Mouse (Mus musculus) retina, adult 2 months (tissue): ENCODE measurements at regions not wholly inside any gene's neighbourhood (a gene's known extent, or its start where the extent isn't known, plus 50 kb on each side); places are given as distances from the start of the nearest gene placed in this dataset.

Source experiments
- DNase-seq: peaks from one replicate; pipeline ENCODE4 v3.0.0-alpha.2; 2012; ENCODE audit warnings: low read depth, low spot score

DNA sequence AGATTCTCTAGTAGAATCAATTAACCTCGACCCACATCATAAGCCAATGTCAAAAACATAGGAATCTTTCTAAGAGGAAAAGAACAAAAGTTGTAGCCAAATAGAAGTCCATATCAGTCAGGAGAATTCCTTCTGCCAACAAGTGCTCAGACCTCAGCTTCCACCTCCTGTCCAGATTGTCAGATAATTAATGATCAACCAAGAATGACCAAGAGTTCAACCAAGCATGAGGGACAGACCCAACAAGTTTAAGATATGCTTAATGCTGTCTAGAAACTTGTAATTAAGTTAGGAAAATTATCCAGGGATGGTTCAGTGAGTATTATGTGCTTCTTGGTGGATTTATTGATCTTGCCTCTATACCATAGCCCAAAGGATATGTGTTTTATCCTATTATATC, 238.6 kb downstream of the Nedd1 start:
- DNase-seq: no peak

DNA sequence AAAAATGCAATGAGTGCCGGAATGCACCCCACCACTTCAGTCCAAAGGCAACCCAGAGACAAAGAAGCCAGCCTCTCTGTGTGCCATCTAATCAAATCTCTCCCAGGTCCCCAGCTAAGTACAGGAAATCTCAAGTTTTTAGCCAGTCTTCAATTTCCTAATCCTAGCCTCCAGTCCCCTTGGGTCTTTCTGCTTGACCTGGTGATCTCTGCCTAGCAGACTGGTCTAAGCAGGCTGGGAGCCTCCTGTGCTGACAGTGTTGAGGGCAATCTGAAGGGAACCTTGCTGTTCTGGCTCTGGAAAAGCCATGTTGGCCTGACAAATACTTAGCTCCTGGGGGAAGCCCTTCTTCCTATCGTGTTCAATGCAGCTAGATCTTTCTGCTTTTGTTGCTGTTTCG, 248.9 kb downstream of the Nedd1 start:
- no peak for DNase-seq

DNA sequence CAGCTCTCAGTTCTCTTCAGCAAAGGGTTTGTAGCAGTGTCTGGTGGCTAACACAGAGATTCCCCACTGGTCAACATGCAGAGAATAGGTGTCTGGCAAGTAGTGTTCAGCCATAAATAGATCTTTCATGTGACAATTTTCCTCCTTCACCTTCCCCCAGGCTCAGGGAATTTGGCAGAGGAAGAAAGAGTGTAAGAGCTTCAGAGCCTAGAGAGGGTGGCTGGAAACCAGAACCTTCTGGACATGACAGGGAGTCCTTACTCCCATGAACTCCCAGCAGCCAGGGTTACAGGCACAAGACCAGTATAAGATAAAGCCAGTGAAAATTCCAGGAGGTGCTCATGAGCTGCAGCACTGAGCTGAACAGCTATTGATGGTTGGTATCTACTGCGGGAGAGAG, 251.1 kb downstream of the Nedd1 start:
- DNase-seq: no peak

DNA sequence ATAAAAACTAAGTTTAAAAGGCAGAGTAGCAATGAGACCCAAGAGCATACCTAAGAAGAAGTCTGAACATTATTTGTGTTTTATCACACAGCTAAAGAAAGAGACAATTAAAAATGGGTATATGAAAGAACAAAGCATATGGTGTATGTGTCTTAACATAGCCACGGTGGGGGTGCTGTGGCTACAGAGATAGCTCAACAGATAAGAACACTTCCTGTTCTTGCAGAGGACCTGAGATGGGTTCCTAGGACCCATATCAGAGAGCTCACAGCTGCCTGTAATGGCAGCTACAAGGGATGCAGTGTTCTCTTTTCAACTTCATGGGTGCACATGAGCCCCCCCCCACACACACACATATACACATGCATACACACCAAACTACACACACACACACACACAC, 267.0 kb downstream of the Nedd1 start:
- no peak for DNase-seq

DNA sequence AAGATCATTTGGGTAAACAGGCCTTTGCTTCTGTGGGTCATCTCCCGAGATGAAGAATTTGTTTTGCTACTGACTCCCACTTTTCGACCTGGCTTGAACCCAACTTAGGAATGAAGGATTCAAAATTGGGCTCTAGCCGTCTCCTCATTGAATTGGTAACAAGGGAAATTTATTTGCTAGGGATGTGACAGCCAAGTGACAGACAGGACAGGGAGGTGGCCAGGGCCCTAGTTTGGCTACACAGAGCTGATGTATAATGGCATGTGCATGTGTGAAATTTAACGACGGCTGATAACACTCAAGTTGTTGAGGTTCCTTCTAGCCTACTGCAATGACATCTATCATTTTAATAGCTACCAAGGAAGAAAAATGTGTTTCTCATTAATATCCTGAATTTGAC, 268.7 kb downstream of the Nedd1 start:
- DNase-seq: no peak

DNA sequence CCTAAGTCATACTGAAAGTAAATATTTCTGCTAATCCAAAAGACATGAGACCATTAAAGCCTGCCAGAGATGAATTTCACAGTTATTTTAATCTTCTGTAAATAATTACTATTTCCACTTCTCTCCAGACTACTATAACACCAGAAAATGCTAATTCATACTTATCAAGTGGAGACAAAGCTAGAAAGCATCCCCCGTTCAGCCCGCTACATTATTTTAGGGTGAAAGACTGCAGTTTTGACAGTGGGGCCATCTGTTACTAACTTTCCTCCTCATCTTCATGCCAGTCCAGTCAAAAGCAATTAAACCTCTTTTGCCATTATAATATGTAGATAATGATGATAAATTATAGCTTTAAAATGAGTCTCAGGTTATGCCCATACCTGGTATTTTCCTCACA, 276.3 kb downstream of the Nedd1 start:
- DNase-seq: no peak

DNA sequence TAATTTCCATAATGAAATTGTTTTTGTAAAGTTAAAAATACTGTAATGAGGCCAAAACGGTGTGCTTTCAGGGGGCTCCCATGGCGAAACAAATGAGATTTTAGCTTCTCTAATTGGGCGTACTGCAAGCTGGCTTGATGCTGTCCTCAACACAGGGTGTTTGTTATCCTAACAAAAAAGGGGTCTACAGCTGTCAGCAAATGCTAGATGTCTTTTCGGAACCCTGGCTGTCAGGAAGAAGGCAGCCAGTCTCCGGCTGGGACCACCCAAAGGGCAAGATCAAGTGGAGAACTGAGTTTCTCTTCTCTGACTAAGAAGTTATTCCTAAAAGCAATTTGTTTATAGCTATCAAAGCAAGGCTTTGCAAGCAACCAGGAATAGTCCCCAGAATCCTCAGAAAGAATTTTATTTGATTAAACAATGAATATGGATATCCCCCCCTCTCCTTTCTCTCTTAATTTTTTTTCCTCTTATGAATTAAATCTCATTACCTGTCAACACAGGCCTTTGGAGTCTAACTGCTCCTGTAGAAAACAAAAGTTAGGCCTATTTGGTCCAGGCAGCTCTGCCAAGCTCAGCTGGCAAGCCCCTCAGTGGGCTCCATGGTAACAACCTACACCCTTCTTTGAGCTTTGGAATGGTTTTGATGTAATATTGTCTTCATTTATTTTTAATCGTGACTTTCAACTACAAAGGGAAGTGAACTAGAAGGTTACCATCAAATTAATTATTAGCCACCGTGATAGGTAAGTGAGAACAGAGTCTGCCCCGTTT, 283.4 kb downstream of the Nedd1 start:
- DNase-seq: no peak

DNA sequence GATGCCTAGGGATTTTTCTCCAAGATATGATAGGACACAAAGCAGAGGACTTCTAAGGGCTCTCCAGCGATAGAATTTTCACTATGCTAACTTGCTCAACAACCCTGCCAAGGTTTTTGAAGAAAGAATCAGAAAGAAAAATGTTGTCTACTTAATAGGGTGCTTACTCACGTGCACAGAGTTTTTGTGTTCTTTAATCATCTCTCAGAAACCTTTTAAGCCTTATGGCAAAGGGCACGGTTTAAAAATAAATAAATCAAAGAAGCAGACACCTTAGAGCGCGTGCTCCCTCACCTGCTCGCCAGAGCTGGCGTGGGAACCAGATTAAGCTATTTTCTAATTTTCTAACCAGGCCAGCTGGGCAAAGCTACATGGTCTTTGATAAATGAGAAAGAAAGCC, 293.0 kb downstream of the Nedd1 start:
- DNase-seq: no peak

DNA sequence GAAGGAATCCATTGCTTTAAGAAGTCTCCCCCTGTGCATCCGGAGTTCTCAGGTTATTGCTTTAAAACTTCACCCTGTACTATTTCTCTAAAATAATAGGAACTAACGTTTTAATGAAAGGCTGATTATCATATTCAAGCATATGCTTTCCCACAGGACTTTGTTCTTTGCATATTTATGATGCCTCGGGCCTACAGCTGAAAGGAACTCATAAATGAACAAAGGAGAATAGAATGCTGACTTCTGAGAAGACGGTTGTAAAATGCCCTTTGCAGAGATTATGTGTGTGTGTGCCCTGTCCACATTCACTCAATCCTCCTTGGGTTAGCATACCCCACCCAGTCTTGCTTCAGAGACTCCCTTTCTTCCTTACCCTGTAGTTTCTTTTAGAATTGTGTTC, 294.2 kb downstream of the Nedd1 start:
- no peak for DNase-seq

DNA sequence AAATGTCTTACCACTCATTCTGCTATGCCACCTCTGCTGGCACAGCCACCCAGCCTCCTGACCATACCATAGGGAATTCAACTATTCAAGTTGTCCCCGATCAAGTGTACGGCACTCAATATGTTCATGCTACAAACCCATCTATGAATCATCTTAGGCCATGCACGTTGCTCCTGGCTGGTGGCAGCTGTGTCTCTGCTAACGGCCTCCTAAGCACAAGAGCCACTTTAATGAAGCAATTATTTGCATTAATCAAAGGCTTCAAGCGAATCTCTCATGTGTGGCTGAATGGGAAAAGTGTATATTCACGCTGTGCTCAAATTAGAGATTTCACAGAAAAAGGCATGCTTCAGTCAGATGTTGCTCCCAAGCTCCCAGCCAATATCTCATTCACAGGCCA, 295.8 kb downstream of the Nedd1 start:
- DNase-seq: no peak

DNA sequence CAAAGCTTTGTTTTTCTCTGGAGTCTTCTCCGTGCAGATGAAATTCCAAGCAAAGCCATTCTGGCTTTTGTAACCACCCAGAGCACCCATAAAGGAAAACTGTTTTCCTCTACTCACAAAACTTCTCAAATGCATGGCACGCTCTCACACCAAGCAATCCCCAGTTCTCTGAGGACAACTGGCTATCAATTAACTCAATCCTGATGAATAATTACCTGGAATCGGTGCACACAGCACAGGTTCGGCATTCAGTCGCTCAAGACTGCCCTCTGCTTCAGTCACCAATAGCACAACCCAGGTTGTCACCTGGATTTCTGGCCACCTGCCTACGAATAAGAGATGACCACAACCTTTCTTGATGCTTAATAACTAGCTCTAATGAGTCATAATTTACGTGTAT, 309.5 kb downstream of the Nedd1 start:
- DNase-seq: no peak

DNA sequence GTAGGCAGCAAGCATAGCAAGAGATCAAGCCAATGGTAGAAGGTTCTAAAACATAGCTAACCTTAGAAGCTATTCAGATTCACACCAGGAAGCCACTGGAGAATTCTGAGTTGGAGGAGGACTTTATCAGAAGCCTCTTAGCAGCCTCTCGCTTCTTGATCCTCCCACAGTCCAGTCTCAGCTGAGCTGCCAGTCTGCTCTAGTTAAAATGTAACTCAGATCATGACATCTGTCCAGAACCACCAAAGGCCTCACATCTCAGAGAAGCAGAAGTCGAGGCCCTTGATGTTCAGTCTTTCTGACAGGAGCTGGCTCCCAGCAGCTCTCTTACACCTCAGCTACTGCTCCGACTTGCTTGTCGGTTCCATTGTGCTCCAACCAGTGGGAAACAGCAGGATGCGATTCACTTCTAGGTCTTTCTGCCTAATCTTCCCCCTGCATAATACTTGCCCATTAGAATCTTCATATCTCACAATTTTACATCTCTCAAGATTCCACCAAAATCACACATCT, 311.4 kb downstream of the Nedd1 start:
- no peak for DNase-seq

DNA sequence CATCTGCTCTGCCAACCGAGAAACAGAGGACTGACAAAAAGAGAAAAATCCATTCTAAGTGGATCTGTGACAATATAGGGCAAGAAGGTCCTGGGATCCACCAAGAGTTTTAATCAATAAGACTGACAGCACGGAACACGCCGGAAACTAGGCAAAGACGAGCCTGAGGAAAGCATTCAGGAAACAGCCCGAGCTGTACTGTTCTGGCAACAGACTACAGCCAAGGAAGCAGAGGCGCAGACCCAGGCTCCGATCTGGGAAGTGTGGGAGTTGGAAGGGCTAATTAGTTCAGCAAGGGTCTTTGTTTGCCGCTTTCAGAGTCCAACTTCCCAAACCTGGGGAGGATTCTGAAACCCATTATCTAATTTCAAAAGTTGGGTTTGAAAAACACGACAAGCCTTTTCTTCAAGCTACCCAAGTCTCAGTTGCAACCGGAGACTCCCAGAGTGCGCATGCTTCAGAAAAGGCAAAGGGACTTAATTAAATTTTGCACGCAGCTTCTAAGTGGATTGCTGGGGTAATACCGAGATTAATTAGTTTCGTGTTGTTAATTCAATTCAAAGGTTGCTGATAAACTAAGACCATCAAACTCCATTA, 317.4 kb downstream of the Nedd1 start:
- no peak for DNase-seq

DNA sequence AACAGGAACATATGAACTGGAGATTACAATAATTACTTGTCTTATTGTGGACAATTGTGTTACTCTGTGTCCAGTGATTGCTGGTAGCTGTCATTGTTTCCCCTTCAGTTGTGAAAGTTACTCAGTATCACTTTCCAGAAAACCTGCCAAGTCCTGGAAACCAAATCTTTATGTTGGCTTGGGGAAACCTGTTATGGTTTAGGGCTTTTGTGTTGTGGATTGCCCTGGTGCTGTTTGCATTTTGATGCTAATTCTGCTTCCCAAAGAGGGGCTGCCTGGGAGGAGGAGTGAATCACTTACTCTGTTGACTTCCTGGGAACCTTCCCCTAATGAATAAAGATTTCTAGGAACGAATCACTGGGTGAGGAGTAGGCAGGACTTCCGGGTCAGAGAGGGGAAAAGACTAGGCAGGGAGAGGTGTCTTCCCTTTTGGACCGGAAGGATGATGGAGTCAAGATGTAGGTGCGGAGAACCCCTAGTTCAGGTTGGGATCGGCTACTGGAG, 321.6 kb downstream of the Nedd1 start:
- no peak for DNase-seq

DNA sequence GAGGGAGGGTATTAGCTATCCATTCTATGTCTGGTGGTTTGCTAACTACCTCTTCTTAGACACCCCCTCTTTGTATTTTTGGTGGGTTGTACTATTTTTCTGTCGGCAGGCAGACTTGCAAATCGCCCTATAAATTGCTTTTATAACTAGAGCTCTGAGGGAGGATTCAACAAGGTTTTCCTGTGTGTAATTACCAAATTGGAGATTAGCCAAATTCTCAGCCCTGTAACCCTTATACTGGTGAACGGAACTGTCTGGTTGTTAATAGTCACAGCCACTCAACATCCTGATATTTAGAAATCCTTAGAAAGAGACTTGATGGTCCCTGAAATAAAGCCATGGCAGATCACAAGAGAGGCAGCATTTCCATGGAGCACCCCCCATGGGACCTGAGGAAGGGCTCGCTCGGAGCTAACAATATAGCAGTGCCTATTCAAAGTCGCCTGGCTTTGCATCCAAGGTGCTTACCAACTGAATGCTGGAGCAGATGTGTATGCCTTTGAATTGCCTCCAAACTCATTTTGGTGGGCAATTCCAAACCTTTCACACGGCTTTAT, 333.0 kb downstream of the Nedd1 start:
- DNase-seq: no peak

DNA sequence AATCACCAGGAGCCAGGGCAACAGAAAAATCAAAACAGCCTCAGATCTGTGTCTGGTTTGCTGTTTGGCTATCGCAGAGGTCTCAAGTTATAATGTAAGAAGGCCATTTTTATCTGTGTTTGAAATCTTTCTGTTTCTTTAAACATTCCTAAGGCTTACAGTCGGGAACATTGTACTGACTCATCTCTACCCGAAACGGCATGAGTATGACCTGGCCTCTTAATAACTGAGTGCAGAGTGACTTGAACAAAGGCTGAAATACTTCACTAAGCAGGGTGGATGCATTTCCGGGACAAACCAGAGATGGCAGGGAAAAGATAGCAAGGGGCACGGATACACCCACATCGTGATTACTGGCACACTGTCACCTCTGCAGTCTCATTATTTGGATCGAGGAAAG, 355.1 kb downstream of the Nedd1 start:
- DNase-seq: no peak

DNA sequence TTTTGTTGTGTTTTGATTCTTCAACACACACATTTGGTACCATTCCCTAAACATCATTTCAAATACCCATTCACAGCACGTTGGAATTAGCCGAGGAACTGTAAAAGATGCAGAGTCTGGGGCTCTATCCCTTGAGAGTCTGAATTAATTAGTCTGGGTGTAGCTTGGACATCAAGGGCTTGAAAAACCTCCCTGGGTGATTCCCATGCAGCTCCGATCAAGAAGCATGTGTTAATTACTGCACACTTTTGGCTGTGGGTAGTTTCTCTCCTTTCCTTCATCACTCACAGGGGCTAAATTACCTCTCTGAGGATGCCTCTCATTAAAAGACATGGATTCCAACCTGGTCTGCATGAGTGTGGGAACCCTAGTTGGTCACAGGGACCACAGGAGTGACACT, 365.5 kb downstream of the Nedd1 start:
- no peak for DNase-seq

DNA sequence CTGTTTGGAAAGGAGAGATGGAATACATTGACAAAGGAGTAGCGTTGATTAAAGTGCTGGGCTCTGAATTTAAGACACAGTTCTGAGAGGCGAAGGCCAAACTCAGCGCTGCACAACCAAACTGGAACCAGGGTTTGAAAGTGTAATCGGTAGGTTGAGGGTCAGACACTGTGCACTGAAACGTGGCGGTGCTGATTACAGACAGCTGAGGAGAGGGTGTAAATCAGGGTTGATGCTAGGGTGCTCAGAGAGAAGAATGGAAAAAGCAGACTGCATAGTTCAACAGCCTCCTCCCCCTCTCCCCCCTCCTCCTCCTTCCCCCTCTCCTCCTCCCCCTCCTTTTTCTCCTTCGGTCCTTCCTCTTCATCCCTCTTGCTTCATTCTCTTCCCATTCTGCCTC, 373.2 kb downstream of the Nedd1 start:
- no peak for DNase-seq

DNA sequence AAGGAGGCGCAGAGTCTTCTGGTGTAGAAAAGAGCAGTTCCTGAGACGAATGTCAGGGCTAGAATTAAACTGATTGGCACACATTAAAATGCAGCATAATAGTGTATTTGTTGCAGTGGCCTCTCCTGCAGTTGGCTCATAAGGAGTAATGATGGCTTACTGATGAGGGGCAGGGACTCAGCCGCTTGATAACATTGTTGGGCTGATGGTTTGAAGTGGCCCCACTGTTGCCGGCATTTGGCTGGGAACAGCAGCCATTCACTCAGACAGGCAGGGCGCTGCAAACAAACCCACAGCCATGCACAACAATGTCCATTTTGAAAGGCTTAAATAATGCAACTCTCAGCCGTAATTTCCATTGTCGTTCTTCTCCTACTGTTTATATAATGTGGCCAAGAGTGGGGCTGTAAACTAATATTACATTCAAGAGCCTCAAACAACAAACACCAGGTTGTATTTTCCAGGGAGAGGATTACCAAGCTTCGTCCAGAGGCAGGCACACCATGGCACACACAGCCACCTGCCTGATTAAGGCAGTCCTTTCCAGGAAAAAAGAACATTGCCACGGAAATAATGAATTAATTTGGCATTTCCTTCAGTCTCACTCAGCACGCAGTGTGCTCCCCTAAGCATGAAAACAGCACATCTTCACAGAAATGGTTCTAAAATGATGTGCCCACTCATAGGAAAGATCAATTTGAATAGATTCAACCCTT, 374.1 kb downstream of the Nedd1 start:
- no peak for DNase-seq

DNA sequence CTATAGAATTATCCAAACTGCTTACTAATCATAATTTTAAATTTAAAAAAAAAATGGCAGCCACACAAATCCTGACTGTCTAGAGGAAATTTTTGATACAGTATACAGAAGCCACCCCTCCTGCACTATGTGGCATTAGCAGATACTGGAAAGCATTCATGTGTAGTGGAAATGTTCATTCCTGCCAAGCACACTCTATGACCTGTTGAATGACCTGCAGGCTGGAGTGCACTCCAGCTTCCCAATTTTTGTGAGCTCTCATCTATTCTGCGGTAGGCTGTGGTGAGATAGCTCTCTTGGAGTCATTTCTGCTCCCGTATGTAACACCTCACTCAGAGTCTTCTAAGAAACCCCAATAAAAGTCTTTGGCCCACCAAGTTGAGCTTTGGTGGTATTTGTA, 382.5 kb downstream of the Nedd1 start:
- DNase-seq: no peak

DNA sequence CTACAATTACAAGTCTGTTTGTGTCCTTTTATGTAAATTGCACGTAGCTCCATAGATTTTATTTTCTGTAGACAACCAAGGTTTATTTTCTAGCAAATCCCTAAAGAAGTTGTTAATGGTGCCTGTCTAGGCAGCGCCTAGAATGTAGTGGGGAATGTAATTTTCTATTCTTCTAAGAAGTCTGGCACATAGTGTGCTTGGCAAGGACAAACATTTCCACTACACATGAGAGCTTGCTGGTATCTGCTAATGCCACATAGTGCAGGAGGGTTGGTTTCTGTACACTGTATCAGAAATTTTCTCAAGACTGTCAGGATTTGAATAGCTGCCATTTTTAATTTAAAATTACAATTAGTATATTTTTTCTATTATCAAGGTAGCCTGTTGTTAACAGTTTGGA, 385.3 kb downstream of the Nedd1 start:
- no peak for DNase-seq

DNA sequence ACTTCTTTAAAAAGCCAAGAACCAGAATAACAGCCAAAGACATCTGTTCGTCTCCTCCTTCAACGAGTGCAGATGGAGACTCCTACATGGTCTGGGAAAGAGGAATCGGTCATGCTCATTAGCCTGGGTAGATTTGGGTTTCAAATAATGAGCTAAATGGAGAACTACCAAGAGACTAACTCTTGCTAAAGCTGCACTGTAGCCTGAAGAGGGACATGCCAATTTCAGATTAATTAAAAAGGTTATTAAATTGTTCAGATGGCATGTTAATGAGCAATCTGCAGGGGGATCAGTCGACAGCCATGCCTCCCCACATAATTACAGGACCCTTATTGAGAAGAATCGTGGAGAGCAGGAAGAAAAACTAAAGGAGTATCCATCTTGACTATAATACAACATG, 386.1 kb downstream of the Nedd1 start:
- no peak for DNase-seq
